Comparison of ENCODE assay signal across 8 mouse cellular contexts in the genomic region with DNA sequence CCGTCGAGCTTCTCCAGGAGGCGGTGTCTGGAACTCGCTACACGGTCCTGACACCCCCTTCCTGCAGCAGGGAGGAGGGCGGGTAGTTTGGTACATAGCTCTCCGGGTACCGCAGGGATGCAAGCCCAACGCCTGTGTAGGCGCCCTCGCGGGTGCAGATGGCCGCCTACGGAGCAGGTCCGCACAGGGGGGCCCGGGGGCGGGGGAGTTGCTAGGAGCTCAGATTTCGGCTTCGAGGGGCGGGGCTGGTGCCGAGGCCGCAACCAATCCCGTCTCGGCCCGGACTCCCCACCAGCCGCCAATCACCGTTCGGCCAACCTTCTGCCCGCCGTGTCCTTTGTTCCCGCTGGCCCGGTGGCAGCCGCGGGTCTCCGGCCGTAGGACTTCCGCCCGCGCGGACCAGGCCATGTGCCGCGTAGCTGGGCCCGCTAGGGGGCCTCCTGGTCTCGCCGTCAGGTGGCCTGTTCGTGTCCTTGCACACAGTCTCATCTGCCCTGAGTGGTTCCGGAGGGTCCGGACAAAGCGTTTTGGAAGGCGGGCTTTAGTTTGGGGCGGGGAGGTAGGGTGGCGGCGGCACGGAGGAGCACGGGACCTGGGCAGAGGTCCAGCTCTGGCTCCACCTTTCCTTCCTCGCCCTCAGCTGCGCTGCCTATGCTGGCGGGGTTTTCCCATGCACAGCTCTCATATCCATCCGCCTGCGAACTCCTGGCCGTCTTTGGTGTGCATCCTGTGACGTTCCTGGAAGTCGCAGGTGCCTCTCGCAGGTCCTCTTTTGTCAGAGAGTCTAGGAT. TPM values are rescaled to one million over a fixed set of nuclear protein-coding genes. Genes with fewer than 3 reads are reported as not detected.
DNase-seq lines count a peak whose midpoint lies in the region; ATAC-seq and TF ChIP-seq lines count a peak whose summit lies in the region.

No protein-coding gene starts in this region.

- peak; percentile 95 for DNase-seq in cerebellum, adult 11-12 months
- peak; percentile 95 for DNase-seq in heart, postnatal 14 days
- DNase-seq in layer of hippocampus, adult 18-20 months (ENCODE audit: low spot score in 2 of 2): peak; percentile 95 to 99
- peak; percentile 96 to 97 for DNase-seq in lung, adult 18-20 months
- peak; percentile 97 for DNase-seq in testis, postnatal 10 days (ENCODE audit: low spot score)

- no peaks in the 10 kb centered on the region for H3K27me3 ChIP-seq in E14TG2a.4 (ENCODE audit: insufficient read depth, low read length)
- no peaks in the 10 kb centered on the region for H3K27me3 ChIP-seq in forebrain, embryonic 15.5 days
- H3K27me3 ChIP-seq in neural tube, embryonic 14.5 days (ENCODE audit: control insufficient read depth, insufficient read depth, low read length): no peaks in the 10 kb centered on the region

- TF ChIP-seq CTCF in E14TG2a.4 (conservative IDR thresholded peaks at IDR 0.05; ENCODE audit: low read length): no peak

- H3K4me1 ChIP-seq in E14TG2a.4 (replicated peaks; ENCODE audit: low read depth, low read length): peaks cover 90% of the 10 kb centered on the region
- H3K4me1 ChIP-seq in forebrain, embryonic 15.5 days: peaks cover 55% of the 10 kb centered on the region
- H3K4me1 ChIP-seq in neural tube, embryonic 14.5 days (ENCODE audit: control insufficient read depth, insufficient read depth, low read length): peaks cover 36% of the 10 kb centered on the region

- peak; percentile 84 for ATAC-seq in forebrain, embryonic 15.5 days (replicated peaks)
- ATAC-seq in neural tube, embryonic 14.5 days (ENCODE audit: low read depth): peak; percentile 88

- H3K4me3 ChIP-seq in E14TG2a.4 (replicated peaks; ENCODE audit: low read length): peak overlapping the region; percentile 82
- peak overlapping the region; percentile 47 for H3K4me3 ChIP-seq in forebrain, embryonic 15.5 days
- H3K4me3 ChIP-seq in neural tube, embryonic 14.5 days (ENCODE audit: low read depth, low read length): peak overlapping the region; percentile 43

- H3K36me3 ChIP-seq in E14TG2a.4 (ENCODE audit: insufficient read depth, low read length): no peaks in the 10 kb centered on the region
- H3K36me3 ChIP-seq in forebrain, embryonic 15.5 days: no peaks in the 10 kb centered on the region
- H3K36me3 ChIP-seq in neural tube, embryonic 14.5 days (ENCODE audit: control insufficient read depth, insufficient read depth, low read length): no peaks in the 10 kb centered on the region

- peak overlapping the region; percentile 98 for H3K27ac ChIP-seq in forebrain, embryonic 15.5 days (replicated peaks)
- peak overlapping the region; percentile 96 for H3K27ac ChIP-seq in neural tube, embryonic 14.5 days (ENCODE audit: low read depth, low read length)

- peak overlapping the region; percentile 78 for H3K9ac ChIP-seq in forebrain, embryonic 15.5 days (replicated peaks)
- H3K9ac ChIP-seq in neural tube, embryonic 14.5 days (replicated peaks; ENCODE audit: low read depth, low read length): peak overlapping the region; percentile 92

- under 1% methylated on average over 63 of the region's 64 CpGs for whole genome bisulfite sequencing in forebrain, embryonic 15.5 days
- under 1% methylated on average over 64 of the region's 64 CpGs for WGBS in neural tube, embryonic 14.5 days

- peak overlapping the region; percentile 70 for H3K4me2 ChIP-seq in forebrain, embryonic 15.5 days (replicated peaks)
- H3K4me2 ChIP-seq in neural tube, embryonic 14.5 days (ENCODE audit: low read depth, low read length): peak overlapping the region; percentile 55

- H3K9me3 ChIP-seq in E14TG2a.4 (ENCODE audit: low read length): no peaks in the 10 kb centered on the region
- no peaks in the 10 kb centered on the region for H3K9me3 ChIP-seq in forebrain, embryonic 15.5 days
- no peaks in the 10 kb centered on the region for H3K9me3 ChIP-seq in neural tube, embryonic 14.5 days (ENCODE audit: control insufficient read depth, low read length)

- intact Hi-C loops in heart, postnatal 14 days (cut with DNase I): no loop called here

RNA-seq across cellular contexts. Expression of a gene that starts 22.4 kb away (rescaled TPM):
- 2,368 and 2,448 TPM in 2 replicates for polyA plus RNA-seq in forebrain, embryonic 15.5 days (2015; fragmentation: Nextera tagmentation; extraction: Ambion mirVana)
- total RNA-seq in heart, postnatal 14 days (2021): 100 to 1,000 TPM; 290 to 401 TPM
- 100 to 1,000 TPM; 470 to 490 TPM for total RNA-seq in layer of hippocampus, adult 18-20 months (2021)
- polyA plus RNA-seq in neural tube, embryonic 14.5 days (2014; fragmentation: Nextera tagmentation; extraction: Ambion mirVana): 1,651 and 1,970 TPM in 2 replicates

Comparison
In these comparisons a context has a peak if more than half of its experiments do, and no peak if none do; other contexts are left out.
1. Peak in every context shown above with its lines: DNase-seq, ATAC-seq, H3K4me3 ChIP-seq and H3K27ac ChIP-seq.